Mouse (Mus musculus): Measurements from ENCODE around the gene Plekha7.
A peak's percentile ranks its signal among the peaks of the same experiment; 100 is the strongest.

Gene Plekha7

DNA sequence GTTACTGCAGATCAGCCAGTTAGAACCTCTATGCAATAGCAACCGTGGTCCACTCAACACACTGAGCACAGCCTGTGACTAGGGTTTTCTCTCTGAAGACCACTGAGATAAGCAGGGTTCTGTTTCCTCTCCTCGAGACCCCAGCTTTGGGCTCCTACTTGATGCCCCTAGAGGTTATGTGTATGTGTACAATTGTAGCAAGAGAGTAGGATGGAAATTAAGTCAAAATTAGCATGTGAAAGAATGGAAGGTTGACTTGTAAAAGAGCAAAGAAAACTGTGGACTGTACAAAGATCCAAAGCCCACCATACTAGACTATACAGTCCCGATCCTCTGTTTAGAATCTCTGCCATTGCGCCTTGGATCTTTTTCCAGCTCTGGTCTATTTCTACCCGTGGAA is 119.8 kb downstream of the Plekha7 start:
- DNase-seq (ENCODE audit: low read depth in 1 of 2, low spot score in 2 of 2): no peak

DNA sequence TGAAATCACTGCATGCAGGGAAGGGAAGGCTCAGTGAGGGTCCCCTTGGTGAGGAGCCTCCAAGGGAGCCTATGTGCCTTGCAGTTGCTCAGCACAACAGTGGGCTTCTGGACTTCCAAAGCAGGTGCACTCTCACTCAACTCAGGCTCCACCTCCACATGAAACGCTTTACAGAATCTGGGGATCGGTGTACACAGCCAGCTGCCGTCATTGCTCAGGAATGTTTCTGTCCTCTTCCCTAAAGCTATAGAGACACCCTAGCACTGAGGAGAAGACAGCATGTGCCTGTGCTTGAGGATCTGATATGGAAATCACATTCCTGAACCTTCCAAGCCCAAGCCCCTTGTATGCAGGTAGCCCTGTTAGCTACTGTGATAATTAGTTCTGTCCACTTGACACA is 120.7 kb downstream of the Plekha7 start:
- no peak for DNase-seq (ENCODE audit: low read depth in 1 of 2, low spot score in 2 of 2)

GRCm38 (mm10) chr7:116186847-116187246 is 121.3 kb downstream of the Plekha7 start:
- DNase-seq (ENCODE audit: low read depth in 1 of 2, low spot score in 2 of 2): no peak

- DNase-seq (ENCODE audit: low read depth in 1 of 2, low spot score in 2 of 2): no peak
These were observed 122.0 kb downstream of the Plekha7 start for GRCm38 (mm10) chr7:116186156-116186555.

DNA sequence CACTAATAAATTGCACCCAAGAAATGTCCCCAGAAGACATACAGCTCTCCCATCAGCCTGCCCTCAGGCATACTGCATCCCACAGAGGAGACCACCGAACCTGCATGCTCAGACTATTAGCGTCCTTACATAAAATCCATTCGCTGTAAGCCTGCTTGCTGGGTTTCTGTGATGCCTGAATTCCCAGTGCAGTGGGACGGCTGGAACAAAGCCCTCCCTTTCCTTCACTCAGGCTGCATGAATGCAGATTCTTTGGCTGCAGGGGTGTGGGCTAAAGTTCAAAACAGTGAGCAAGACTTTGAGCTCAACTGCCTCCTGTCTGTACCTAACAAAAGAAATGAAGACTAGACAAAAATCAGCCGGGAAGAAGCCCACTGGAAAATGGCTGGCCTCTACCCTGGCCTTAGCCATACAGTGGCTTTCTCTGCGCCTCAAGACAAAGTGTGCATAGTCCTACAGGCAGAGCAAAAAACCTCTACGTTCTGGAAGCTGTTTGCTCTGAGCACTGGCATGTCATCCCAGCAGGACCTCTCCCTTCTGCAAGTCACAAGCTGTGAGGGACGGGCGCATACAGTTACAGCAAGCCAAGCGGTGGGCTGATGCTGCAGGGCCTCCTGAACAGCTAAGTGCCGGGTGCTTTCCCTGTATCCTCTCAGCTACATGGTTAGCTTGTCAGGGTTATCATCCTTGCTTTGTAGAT is 123.7 kb downstream of the Plekha7 start:
- no peak for DNase-seq (ENCODE audit: low read depth in 1 of 2, low spot score in 2 of 2)

DNA sequence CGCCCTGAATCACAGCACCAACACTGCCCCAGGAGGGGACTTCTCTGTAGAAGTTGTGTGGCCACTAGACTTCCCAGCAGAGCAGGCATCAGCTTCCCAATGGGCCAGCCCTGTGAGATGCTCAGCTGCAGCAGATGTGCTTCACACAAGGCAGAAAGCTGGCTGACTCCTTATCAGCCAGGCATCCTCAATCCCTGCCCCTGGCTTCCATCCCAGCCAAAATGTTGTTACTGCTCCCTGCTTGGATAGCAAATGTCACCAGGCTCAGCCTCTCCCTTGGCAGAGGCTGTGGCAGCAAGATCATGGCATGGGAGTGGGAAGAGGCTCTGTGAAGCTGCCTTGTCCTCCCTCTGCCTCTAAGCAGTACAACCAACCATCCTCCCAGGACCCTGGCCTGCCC is 125.7 kb downstream of the Plekha7 start:
- DNase-seq (ENCODE audit: low read depth in 1 of 2, low spot score in 2 of 2): no peak

- DNase-seq (ENCODE audit: low read depth in 1 of 2, low spot score in 2 of 2): no peak
These were observed 126.7 kb downstream of the Plekha7 start for GRCm38 (mm10) chr7:116181444-116181946.

DNA sequence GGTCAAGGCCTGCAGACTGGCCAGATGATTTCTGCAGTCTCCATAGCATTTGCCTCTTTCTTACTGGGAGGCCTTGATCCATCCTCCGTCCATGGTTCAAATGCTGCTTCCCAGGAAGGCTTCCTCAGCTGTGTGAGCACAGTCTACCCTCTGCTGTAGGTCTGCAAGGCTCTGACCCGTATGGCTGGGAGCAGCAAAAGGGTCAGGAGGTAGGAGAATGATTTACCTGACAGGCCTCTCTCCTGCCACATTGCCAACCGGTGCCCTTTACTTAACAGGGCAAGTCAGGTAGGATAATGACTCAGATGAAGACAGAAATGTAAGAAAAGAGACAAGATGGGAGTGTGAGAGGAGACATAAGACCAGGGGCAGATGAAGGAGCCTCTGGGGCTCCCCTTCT is 129.3 kb downstream of the Plekha7 start:
- no peak for DNase-seq (ENCODE audit: low read depth in 1 of 2, low spot score in 2 of 2)

- DNase-seq (ENCODE audit: low read depth in 1 of 2, low spot score in 2 of 2): no peak
These were observed 135.4 kb downstream of the Plekha7 start for GRCm38 (mm10) chr7:116172774-116173173.

DNA sequence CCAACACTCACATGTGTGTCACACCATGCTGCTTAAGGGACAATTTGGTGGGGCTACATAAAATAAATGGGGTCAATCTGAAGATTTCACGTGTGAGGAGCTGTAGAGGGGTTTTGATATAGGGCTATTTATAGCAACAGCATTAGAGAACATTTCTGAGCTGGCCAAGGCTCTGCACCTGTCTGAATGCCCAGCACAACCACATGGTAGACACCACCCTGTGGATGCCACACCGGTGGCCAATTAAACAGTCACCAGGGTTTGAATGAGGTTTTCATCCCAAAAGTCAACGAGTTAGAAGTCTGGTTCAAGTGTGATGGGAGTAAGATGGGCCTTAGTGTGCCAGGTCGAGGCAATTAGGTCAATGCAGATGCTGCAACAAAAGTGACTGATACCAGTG is 138.8 kb downstream of the Plekha7 start:
- no peak for DNase-seq (ENCODE audit: low read depth in 1 of 2, low spot score in 2 of 2)

DNA sequence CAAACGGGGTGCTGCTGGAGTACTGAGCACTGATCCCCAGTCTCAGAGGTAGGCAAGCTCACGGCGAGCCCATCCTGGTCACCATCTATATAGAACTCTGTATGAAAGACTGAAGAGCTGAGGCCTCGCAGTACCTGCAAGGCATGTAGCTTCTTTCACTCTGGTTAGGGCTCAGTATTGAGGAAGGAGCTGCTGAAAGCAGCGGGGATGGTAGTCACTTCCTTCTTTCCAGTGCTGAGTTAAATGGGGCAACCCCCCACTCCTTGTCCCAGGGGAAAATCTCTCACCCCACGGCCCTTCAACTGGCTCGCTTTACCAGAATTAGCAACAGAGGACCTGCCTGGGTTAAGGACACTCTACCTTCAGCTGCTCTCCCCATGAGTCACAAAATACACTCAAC is 140.0 kb downstream of the Plekha7 start:
- DNase-seq (ENCODE audit: low read depth in 1 of 2, low spot score in 2 of 2): no peak

DNA sequence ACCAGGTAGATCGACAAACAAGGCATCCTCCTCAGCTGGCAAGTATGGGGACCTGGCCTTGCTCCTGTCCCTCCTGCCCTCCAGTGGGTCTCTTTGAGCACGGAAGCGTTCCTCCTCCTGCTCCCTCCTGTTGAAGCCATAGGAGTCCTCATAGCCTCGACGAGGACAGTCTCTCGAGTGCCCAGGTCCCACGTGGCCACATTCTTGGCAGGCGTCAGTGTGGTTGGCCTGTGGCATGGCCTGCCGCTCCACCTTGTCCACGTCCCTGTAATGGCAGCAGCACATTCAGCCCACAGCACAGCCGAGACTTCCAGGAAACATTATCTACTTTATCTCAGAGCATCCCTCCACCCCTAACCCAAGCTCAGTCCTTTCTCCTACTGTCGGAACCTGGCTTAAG is 143.9 kb downstream of the Plekha7 start:
- no peak for DNase-seq (ENCODE audit: low read depth in 1 of 2, low spot score in 2 of 2)

DNA sequence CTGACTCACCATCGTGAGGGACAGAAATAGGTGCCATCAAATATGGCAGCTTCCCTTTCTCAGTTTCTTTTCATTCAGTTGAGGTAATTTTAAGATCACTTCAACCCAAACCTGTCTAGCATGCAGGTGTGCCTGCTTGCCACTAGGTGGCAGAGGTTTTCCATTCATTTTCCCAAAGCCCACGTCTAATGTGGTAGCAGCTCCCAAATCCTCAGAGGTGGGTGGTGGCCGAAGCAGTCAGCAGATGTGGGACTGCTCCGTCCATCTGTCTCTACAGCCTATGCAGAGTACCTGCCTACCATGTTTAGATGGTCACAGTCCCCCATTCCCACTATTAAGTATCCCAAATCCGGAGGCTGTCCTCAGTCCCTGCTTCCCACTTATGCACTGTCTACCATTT is 146.6 kb downstream of the Plekha7 start:
- no peak for DNase-seq (ENCODE audit: low read depth in 1 of 2, low spot score in 2 of 2)

DNA sequence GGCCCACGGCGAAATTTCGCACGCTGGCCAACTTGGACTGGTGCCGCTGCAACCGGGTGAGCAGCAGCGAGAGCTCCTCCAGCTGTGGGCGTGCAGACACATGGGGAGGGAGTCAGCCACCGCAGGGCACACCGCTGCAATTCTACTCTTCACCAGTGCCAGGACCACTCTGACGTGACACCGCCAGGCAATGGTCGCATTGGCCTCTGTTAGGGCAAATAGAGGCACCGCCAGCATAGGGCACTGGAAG is 151.4 kb downstream of the Plekha7 start:
- no peak for DNase-seq (ENCODE audit: low read depth in 1 of 2, low spot score in 2 of 2)

DNA sequence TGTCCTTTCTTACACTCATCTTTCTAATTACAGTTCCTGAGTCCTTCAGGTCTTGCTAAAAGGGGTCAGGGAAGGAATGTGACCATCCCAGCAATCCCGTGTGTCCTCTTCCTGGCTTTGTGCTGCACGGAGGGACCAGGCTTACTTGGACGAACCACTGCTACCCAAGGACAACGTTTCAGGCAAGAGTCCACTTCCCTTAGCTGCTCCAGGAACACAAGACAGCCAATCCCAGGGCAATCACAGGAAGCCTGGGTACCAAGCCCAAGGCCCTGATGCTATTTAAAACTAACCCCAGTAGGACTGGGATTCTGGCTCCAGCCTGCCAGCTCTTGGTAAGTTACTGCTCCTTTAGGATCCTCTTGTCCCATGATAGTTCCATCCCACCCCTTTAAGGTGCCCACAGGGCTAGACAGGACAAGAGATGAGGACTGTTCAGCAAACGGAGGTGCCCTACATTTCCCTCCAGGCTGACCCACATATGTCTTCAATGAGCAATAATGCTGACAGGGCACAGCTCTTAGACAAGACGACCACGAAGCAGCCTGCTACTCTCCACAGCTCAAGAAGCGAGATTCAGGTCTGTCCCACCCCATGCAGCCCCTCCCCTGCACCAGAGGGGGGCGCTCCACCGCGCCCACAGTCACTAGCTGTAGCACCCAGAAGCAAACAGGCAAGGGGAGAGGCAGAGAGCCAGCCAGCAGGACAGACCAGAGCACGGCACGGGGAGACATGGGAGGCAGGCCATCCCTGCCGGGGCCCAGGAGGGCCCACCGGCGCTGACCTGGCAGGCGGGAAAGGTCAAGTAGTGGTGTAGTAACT is 151.9 kb downstream of the Plekha7 start:
- DNase-seq (ENCODE audit: low read depth in 1 of 2, low spot score in 2 of 2): no peak

DNA sequence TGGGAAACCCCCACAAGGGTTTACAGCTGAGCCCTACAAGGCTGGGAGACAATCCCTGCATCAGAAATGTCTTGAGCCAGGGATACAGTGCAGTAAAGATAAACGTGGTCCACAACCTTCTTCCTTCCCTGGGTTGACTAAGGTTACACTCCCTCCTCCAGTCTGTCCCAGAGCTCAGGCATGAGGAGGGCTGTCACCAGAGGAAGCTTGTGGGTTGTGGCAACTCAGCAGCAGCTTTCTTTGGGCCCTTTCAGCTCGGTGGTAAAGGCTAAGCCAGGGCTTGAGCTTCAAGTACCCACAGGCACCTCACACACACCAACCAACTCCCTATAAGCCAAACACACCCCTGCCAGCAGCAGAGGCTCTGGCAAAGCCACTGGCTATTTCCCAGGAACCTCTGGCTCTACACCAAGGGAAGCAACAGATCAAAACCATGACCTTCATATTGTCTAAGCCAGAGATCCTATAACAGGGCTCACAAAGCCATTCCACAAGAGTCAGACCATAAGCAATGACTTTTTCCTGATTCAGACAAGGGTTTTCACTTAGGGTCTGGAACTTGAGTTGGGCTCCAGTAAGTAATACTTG is 154.3 kb downstream of the Plekha7 start:
- DNase-seq (ENCODE audit: low read depth in 1 of 2, low spot score in 2 of 2): no peak

DNA sequence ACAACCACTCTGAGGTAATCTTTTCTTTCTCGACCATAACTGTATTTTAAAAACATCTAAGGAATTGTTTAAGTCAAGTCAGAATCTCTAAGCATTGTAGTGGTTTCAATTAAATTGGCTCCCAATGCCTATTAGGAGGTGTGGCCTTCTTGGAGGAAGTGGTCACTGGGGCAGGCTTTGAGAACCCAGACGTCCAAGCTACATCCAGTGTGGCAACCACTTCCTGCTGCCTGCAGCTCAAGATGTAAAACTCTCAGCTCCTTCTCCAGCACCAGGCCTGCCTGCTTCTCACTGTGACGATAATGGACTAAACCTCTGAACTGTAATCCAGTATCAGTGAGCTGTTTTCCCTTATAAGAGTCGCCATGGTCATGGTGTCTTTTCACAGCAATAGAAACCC is 158.6 kb downstream of the Plekha7 start:
- DNase-seq (ENCODE audit: low read depth in 1 of 2, low spot score in 2 of 2): peak in 1 of 2 experiments; percentile 23

- no peak for DNase-seq (ENCODE audit: low read depth in 1 of 2, low spot score in 2 of 2)
These were observed 161.1 kb downstream of the Plekha7 start for GRCm38 (mm10) chr7:116147114-116147513.

DNA sequence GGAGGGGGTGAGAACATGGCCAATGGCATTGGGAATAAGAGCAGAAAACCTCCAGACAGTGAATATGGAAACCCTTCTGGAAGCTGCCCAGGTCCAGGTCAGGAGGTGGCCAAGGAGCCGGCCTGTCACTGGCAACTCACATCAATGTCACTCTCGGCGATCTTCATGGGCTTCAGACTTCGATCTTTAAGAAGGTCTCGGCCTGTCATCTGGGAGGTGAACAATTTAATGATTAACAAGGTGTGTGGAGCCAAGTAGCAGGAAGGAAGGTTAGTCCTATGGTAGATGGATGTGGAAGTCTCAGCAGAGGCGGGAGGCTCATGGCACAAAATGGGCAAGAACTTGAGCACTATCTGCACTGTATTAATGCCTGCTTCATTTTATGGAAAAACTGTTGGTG is 163.1 kb downstream of the Plekha7 start:
- no peak for DNase-seq (ENCODE audit: low read depth in 1 of 2, low spot score in 2 of 2)

GRCm38 (mm10) chr7:116137671-116138070 is 170.5 kb downstream of the Plekha7 start:
- no peak for DNase-seq (ENCODE audit: low read depth in 1 of 2, low spot score in 2 of 2)

GRCm38 (mm10) chr7:116137149-116137548 is 171.0 kb downstream of the Plekha7 start:
- no peak for DNase-seq (ENCODE audit: low read depth in 1 of 2, low spot score in 2 of 2)
